Mouse (Mus musculus) megakaryocyte, adult 5-6 weeks (primary cell): Measurements from ENCODE around the gene F2. TPM values are rescaled to one million over a fixed set of nuclear protein-coding genes. Genes with fewer than 3 reads are reported as not detected.

Experiments used
- ATAC-seq: 2 replicates; pipeline ENCODE4 v1.8.0; 2016; ENCODE audit warnings: mild to moderate bottlenecking, inconsistent platforms; ENCODE audit not compliant: poor library complexity, severe bottlenecking
- total RNA-seq, 2 experiments: library from RNA; stranded (forward) in 1 of 2; stranded (reverse) in 1 of 2; fragments of 153-499, 151-499 nt in 1 of 2; fragments of 221-1000, 200-1000 nt in 1 of 2; gene quantifications; 2 replicates each; pipeline versions ENCODE4 v1.2.3 to v1.2.4; 2015 to 2017

The F2 gene
- total RNA-seq, 2 experiments from 2014 or later: not detected

DNA sequence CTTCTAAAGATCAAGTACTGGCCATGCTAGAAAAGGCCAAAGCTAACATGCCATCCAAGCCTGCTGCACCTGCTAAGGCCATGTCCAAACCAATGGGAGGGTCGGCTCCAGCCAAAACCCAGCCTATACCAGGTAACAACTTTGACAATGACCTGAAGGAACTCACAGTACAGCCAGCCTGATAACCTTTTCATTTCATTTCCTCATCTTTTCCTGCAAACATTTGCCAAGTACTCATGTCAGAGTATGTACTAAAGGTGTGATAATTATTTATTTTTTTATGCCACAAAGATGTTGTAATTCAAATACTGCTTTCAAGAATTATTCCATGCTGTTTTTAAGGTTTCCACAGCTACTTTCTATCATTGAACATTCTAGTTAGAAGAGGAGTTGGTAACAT is 50.0 kb downstream of the F2 start:
- no peak for ATAC-seq

- ATAC-seq: no peak
Measured at GRCm38 (mm10) chr2:91580894-91581293, 55.3 kb downstream of the F2 start.

Other genes with a start within 250 kb of the F2 start
- 2.0 and 4.2 TPM in 2 replicates for gene 1110051M20Rik, start 191.7 kb downstream of the F2 start, total RNA-seq (2015)
- gene 1110051M20Rik, start 191.7 kb downstream of the F2 start, total RNA-seq (2017): 1.7 and 3.2 TPM in 2 replicates
- gene Lrp4, start 178.9 kb downstream of the F2 start, total RNA-seq (2015): 1.0 and 1.1 TPM in 2 replicates
- gene Lrp4, start 178.9 kb downstream of the F2 start, total RNA-seq (2017): 1.9 and 2.7 TPM in 2 replicates
- 80.5 and 83.5 TPM in 2 replicates for gene Ckap5, start 109.7 kb downstream of the F2 start, total RNA-seq (2015)
- gene Ckap5, start 109.7 kb downstream of the F2 start, total RNA-seq (2017): 94.2 and 101 TPM in 2 replicates
- 3.6 and 5.1 TPM in 2 replicates for gene Zfp408, start 13.4 kb upstream of the F2 start, total RNA-seq (2015)
- gene Zfp408, start 13.4 kb upstream of the F2 start, total RNA-seq (2017): 7.1 and 13.8 TPM in 2 replicates
- 92.0 and 93.7 TPM in 2 replicates for gene Arhgap1, start 13.4 kb upstream of the F2 start, total RNA-seq (2015)
- gene Arhgap1, start 13.4 kb upstream of the F2 start, total RNA-seq (2017): 78.5 and 86.1 TPM in 2 replicates
- gene Atg13, start 74.2 kb upstream of the F2 start, total RNA-seq (2015): 22.9 and 25.0 TPM in 2 replicates
- gene Atg13, start 74.2 kb upstream of the F2 start, total RNA-seq (2017): 7.6 and 7.8 TPM in 2 replicates
- 2.6 and 5.8 TPM in 2 replicates for gene Harbi1, start 74.4 kb upstream of the F2 start, total RNA-seq (2015)
- 7.7 and 9.3 TPM in 2 replicates for gene Harbi1, start 74.4 kb upstream of the F2 start, total RNA-seq (2017)
- gene Ambra1, start 93.7 kb upstream of the F2 start, total RNA-seq (2015): 22.4 and 24.9 TPM in 2 replicates
- gene Ambra1, start 93.7 kb upstream of the F2 start, total RNA-seq (2017): 15.1 and 37.9 TPM in 2 replicates